Mouse (Mus musculus) myocyte (in vitro differentiated cells): ENCODE data around the gene Msh3. TPM values are rescaled to one million over a fixed set of nuclear protein-coding genes. Genes with fewer than 3 reads are reported as not detected.

Experiments used
- H3K27me3 ChIP-seq: one replicate; pipeline ENCODE4 v1.6.1; 2011; ENCODE audit not compliant: control insufficient read depth, insufficient read depth, insufficient read length
- H3K36me3 ChIP-seq: one replicate; pipeline ENCODE4 v1.6.1; 2011; ENCODE audit not compliant: control insufficient read depth, insufficient read depth
- H3K4me2 ChIP-seq: one replicate; pipeline ENCODE4 v1.6.1; 2011; ENCODE audit warnings: low read depth, control low read depth
- H3K4me3 ChIP-seq: one replicate; pipeline ENCODE4 v1.5.1; 2011; ENCODE audit warnings: mild to moderate bottlenecking, control low read depth, moderate library complexity
- H3K79me2 ChIP-seq: one replicate; pipeline ENCODE4 v1.6.1; 2011; ENCODE audit not compliant: control insufficient read depth, insufficient read depth
- H3ac ChIP-seq: one replicate; pipeline ENCODE4 v1.6.1; 2011; ENCODE audit not compliant: control insufficient read depth, insufficient read length
- CEBPB ChIP-seq: IDR thresholded peaks from 2 replicates; pipeline ENCODE4 v1.6.1; 2011; ENCODE audit warnings: mild to moderate bottlenecking, moderate library complexity; ENCODE audit not compliant: poor library complexity, insufficient read depth, severe bottlenecking
- E2F4 ChIP-seq: IDR thresholded peaks from one replicate; pipeline ENCODE4 v1.6.1; 2011; ENCODE audit warnings: mild to moderate bottlenecking, control low read depth, moderate library complexity; ENCODE audit not compliant: insufficient read depth
- MAX ChIP-seq: IDR thresholded peaks from one replicate; pipeline ENCODE4 v1.6.1; 2011; ENCODE audit warnings: low read depth, mild to moderate bottlenecking, control low read depth
- MYOD1 ChIP-seq, 3 experiments: IDR thresholded peaks; one replicate each; pipeline ENCODE4 v1.6.1; 2011; ENCODE audit warnings: control low read depth in 2 of 3, low read depth in 2 of 3, mild to moderate bottlenecking in 2 of 3, moderate library complexity in 1 of 3; ENCODE audit not compliant: insufficient read length in 2 of 3, control insufficient read depth in 1 of 3
- MYOG ChIP-seq, 3 experiments: IDR thresholded peaks; one replicate each; pipeline ENCODE4 v1.6.1; 2011; ENCODE audit warnings: control low read depth in 2 of 3, low read depth in 2 of 3, mild to moderate bottlenecking in 2 of 3; ENCODE audit not compliant: insufficient read length in 2 of 3, control insufficient read depth in 1 of 3, insufficient read depth in 1 of 3
- POLR2A ChIP-seq: IDR thresholded peaks from one replicate; pipeline ENCODE4 v1.6.1; 2011; ENCODE audit warnings: low read depth, mild to moderate bottlenecking, control low read depth, moderate library complexity; ENCODE audit not compliant: insufficient read length
- POLR2AphosphoS2 ChIP-seq: IDR thresholded peaks from one replicate; pipeline ENCODE4 v1.6.1; 2011; ENCODE audit warnings: low read depth, control low read depth; ENCODE audit not compliant: insufficient read length
- REST ChIP-seq: IDR thresholded peaks from one replicate; pipeline ENCODE4 v1.6.1; 2011; ENCODE audit warnings: mild to moderate bottlenecking, control low read depth, moderate library complexity; ENCODE audit not compliant: insufficient read depth, insufficient read length
- SRF ChIP-seq: IDR thresholded peaks from one replicate; pipeline ENCODE4 v1.6.1; 2011; ENCODE audit warnings: low read depth; ENCODE audit not compliant: control insufficient read depth, insufficient read length
- TCF12 ChIP-seq: IDR thresholded peaks from one replicate; pipeline ENCODE4 v1.6.1; 2011; ENCODE audit warnings: mild to moderate bottlenecking, control low read depth; ENCODE audit not compliant: poor library complexity, insufficient read depth, severe bottlenecking
- TCF3 ChIP-seq: IDR thresholded peaks from one replicate; pipeline ENCODE4 v1.6.1; 2011; ENCODE audit warnings: low read depth, control low read depth; ENCODE audit not compliant: insufficient read length
- USF1 ChIP-seq: IDR thresholded peaks from one replicate; pipeline ENCODE4 v1.6.1; 2011; ENCODE audit warnings: low read depth, mild to moderate bottlenecking, control low read depth, moderate library complexity
- polyA plus RNA-seq: library from polyadenylated mRNA; unstranded; fragments of >200 nt; fragmentation: generic; extraction: Trizol; gene quantifications from one replicate; pipeline ENCODE4 v1.2.1, GENCODE M21; 2012; ENCODE audit warnings: missing spikeins

Msh3 gene
- polyA plus RNA-seq, 1 experiment = 2.5 TPM

GRCm38 (mm10) chr13:92314613-92315012, 40.2 kb downstream of the Msh3 start:
- H3K4me3 ChIP-seq = no peak overlapping the region
- H3K27me3 ChIP-seq = no peaks in the 10 kb centered on the region
- H3K36me3 ChIP-seq = peaks cover 4% of the 10 kb centered on the region
- no peak overlapping the region for H3K4me2 ChIP-seq
- TF ChIP-seq TCF3 (no peak), MAX (no peak), SRF (no peak), REST (no peak), E2F4 (no peak), USF1 (no peak), POLR2AphosphoS2 (no peak), POLR2A (no peak), TCF12 (no peak), MYOG (IDR thresholded peaks at IDR 0.05; ENCODE audit: control insufficient read depth in 1 of 3, insufficient read depth in 1 of 3, insufficient read length in 2 of 3, low read depth in 2 of 3) (no peak), CEBPB (no peak), MYOD1 (IDR thresholded peaks at IDR 0.05; ENCODE audit: control insufficient read depth in 1 of 3, insufficient read length in 2 of 3, low read depth in 2 of 3) (no peak)
- no peaks in the 10 kb centered on the region for H3K79me2 ChIP-seq
- H3ac ChIP-seq = no peak overlapping the region

GRCm38 (mm10) chr13:92305680-92306079, 49.1 kb downstream of the Msh3 start, which contains the start of gene Gm20379:
Gene Gm20379 (plus strand): TSS chr13:92305980.
- Histone ChIP-seq H3K4me3 (no peak within 1 kb of the TSS), H3ac (no peak within 1 kb of the TSS), H3K27me3 (no peaks in the 10 kb centered on the region), H3K4me2 (no peak within 1 kb of the TSS), H3K36me3 (peaks cover 10% of the 10 kb centered on the region), H3K79me2 (no peaks in the 10 kb centered on the region)
- TF ChIP-seq TCF12 (no peak), E2F4 (no peak), MYOG (IDR thresholded peaks at IDR 0.05; ENCODE audit: control insufficient read depth in 1 of 3, insufficient read depth in 1 of 3, insufficient read length in 2 of 3, low read depth in 2 of 3) (no peak), SRF (no peak), POLR2AphosphoS2 (no peak), USF1 (no peak), CEBPB (no peak), MYOD1 (IDR thresholded peaks at IDR 0.05; ENCODE audit: control insufficient read depth in 1 of 3, insufficient read length in 2 of 3, low read depth in 2 of 3) (no peak), MAX (no peak), POLR2A (no peak), REST (no peak), TCF3 (no peak)

- H3K4me3 ChIP-seq = no peak overlapping the region
- H3K36me3 ChIP-seq = peaks cover 9% of the 10 kb centered on the region
- no peak overlapping the region for H3ac ChIP-seq
- no peak overlapping the region for H3K4me2 ChIP-seq
- no peaks in the 10 kb centered on the region for H3K79me2 ChIP-seq
- H3K27me3 ChIP-seq = no peaks in the 10 kb centered on the region
- TF ChIP-seq USF1 (no peak), SRF (no peak), MYOG (IDR thresholded peaks at IDR 0.05; ENCODE audit: control insufficient read depth in 1 of 3, insufficient read depth in 1 of 3, insufficient read length in 2 of 3, low read depth in 2 of 3) (no peak), TCF12 (no peak), REST (no peak), POLR2A (no peak), TCF3 (no peak), MYOD1 (IDR thresholded peaks at IDR 0.05; ENCODE audit: control insufficient read depth in 1 of 3, insufficient read length in 2 of 3, low read depth in 2 of 3) (no peak), E2F4 (no peak)
Observed at GRCm38 (mm10) chr13:92304291-92304690, 50.5 kb downstream of the Msh3 start.

GRCm38 (mm10) chr13:92303062-92303948, 51.5 kb downstream of the Msh3 start:
- no peaks in the 10 kb centered on the region for H3K27me3 ChIP-seq
- H3K79me2 ChIP-seq = no peaks in the 10 kb centered on the region
- H3K4me3 ChIP-seq = no peak overlapping the region
- no peaks in the 10 kb centered on the region for H3K36me3 ChIP-seq
- TF ChIP-seq SRF (no peak), TCF3 (no peak), MAX (no peak), POLR2AphosphoS2 (no peak), REST (no peak), CEBPB (no peak), USF1 (no peak), E2F4 (no peak)
- H3ac ChIP-seq = no peak overlapping the region
- no peak overlapping the region for H3K4me2 ChIP-seq
